ENCODE assay signal across 20 mouse cellular contexts in genomic region chr4:25267144-25267543, GRCm38 (mm10). TPM values are rescaled to one million over a fixed set of nuclear protein-coding genes. Genes with fewer than 3 reads are reported as not detected.
"Had no signal": no experiment of that assay in that cellular context is flagged by ENCODE, and none has a peak within 500 bp of the region (broad histone marks: within the 10 kb centered on the region; RNA-seq: fewer than 3 reads in every experiment).

No protein-coding gene starts in this region.

- ATAC-seq: liver, postnatal 0 days; midbrain, embryonic 13.5 days; midbrain, embryonic 15.5 days had no signal

- DNase-seq: liver, embryonic 13.5 days; liver, postnatal 0 days; lung, embryonic 14.5 days; lung, postnatal 10 days; lung, postnatal 4 days; right cerebral cortex, postnatal 25 days; right cerebral cortex, postnatal 4 days; spleen, adult 18-20 months; thymus, adult 18-20 months; thymus, postnatal 14 days; thymus, postnatal 36 days had no signal

- H3K9ac ChIP-seq: liver, embryonic 13.5 days; liver, embryonic 15.5 days; liver, postnatal 0 days; lung, embryonic 14.5 days; midbrain, embryonic 13.5 days; midbrain, embryonic 15.5 days; neural tube, embryonic 12.5 days had no signal

- H3K27ac ChIP-seq: liver, embryonic 13.5 days; liver, embryonic 15.5 days; midbrain, embryonic 13.5 days; midbrain, embryonic 15.5 days; neural tube, embryonic 12.5 days had no signal

- H3K27me3 ChIP-seq: liver, embryonic 13.5 days; liver, embryonic 15.5 days; megakaryocyte, embryonic 14.5 days; midbrain, embryonic 13.5 days; midbrain, embryonic 15.5 days; neural tube, embryonic 12.5 days had no signal

- H3K4me3 ChIP-seq: liver, embryonic 13.5 days; liver, embryonic 15.5 days; megakaryocyte, embryonic 14.5 days; midbrain, embryonic 13.5 days; midbrain, embryonic 15.5 days; neural tube, embryonic 12.5 days had no signal

- H3K4me2 ChIP-seq: liver, embryonic 13.5 days; liver, embryonic 15.5 days; lung, embryonic 14.5 days; midbrain, embryonic 11.5 days; midbrain, embryonic 13.5 days; midbrain, embryonic 15.5 days; neural tube, embryonic 12.5 days had no signal

- H3K9me3 ChIP-seq: liver, embryonic 13.5 days; liver, embryonic 15.5 days; megakaryocyte, embryonic 14.5 days; midbrain, embryonic 13.5 days; midbrain, embryonic 15.5 days; neural tube, embryonic 12.5 days had no signal

- H3K4me1 ChIP-seq: liver, embryonic 13.5 days; liver, embryonic 15.5 days; midbrain, embryonic 13.5 days; midbrain, embryonic 15.5 days; neural tube, embryonic 12.5 days had no signal

RNA-seq across cellular contexts. Expression of gene Fhl5, which starts 24.5 kb away (rescaled TPM):
- total RNA-seq: neutrophil, adult 5-6 weeks had no signal
- polyA plus RNA-seq: liver, embryonic 13.5 days; liver, embryonic 15.5 days; liver, postnatal 0 days; lung, embryonic 14.5 days; midbrain, embryonic 11.5 days; midbrain, embryonic 13.5 days; neural tube, embryonic 12.5 days; neural tube, embryonic 14.5 days; small intestine, adult 2 months had no signal
